Mouse (Mus musculus) ovary, adult 18-20 months (tissue): ENCODE data around the gene Cask.

ENCODE experiments used
- DNase-seq: peaks from one replicate; pipeline ENCODE4 v3.0.0; 2022; ENCODE audit warnings: low spot score, mixed read lengths

Cask gene

GRCm38 (mm10) chrX:13631599-13632283 lies 219.4 kb downstream of the Cask start, which contains the start of gene Gpr34:
TSS of gene Gpr34 (plus strand) at chrX:13632089.
- no peak for DNase-seq

GRCm38 (mm10) chrX:13622654-13623053 lies 228.5 kb downstream of the Cask start:
- DNase-seq: no peak

- DNase-seq: no peak
Observed at GRCm38 (mm10) chrX:13621473-13621872, 229.7 kb downstream of the Cask start.

- DNase-seq: no peak
Observed at GRCm38 (mm10) chrX:13618476-13618875, 232.7 kb downstream of the Cask start.

- DNase-seq: no peak
Observed at GRCm38 (mm10) chrX:13617294-13617693, 233.9 kb downstream of the Cask start.

GRCm38 (mm10) chrX:13616726-13617125 lies 234.4 kb downstream of the Cask start:
- no peak for DNase-seq

GRCm38 (mm10) chrX:13612115-13612514 lies 239.1 kb downstream of the Cask start:
- no peak for DNase-seq

GRCm38 (mm10) chrX:13611114-13611513 lies 240.1 kb downstream of the Cask start:
- no peak for DNase-seq

- DNase-seq: no peak
Observed at GRCm38 (mm10) chrX:13607752-13608151, 243.4 kb downstream of the Cask start.

GRCm38 (mm10) chrX:13606741-13607140 lies 244.4 kb downstream of the Cask start:
- no peak for DNase-seq

GRCm38 (mm10) chrX:13599966-13600365 lies 251.2 kb downstream of the Cask start:
- no peak for DNase-seq

GRCm38 (mm10) chrX:13599373-13599772 lies 251.8 kb downstream of the Cask start:
- DNase-seq: no peak

- DNase-seq: no peak
Observed at GRCm38 (mm10) chrX:13577647-13578046, 273.5 kb downstream of the Cask start.

GRCm38 (mm10) chrX:13576606-13577005 lies 274.6 kb downstream of the Cask start:
- no peak for DNase-seq

- no peak for DNase-seq
Observed at GRCm38 (mm10) chrX:13574872-13575271, 276.3 kb downstream of the Cask start.

GRCm38 (mm10) chrX:13574298-13574697 lies 276.9 kb downstream of the Cask start:
- no peak for DNase-seq

GRCm38 (mm10) chrX:13554504-13554903 lies 296.7 kb downstream of the Cask start:
- DNase-seq: no peak

GRCm38 (mm10) chrX:13552288-13552687 lies 298.9 kb downstream of the Cask start:
- DNase-seq: no peak

GRCm38 (mm10) chrX:13551566-13551965 lies 299.6 kb downstream of the Cask start:
- no peak for DNase-seq

- DNase-seq: no peak
Observed at GRCm38 (mm10) chrX:13549100-13549499, 302.1 kb downstream of the Cask start.

GRCm38 (mm10) chrX:13521288-13521687 lies 329.9 kb downstream of the Cask start:
- no peak for DNase-seq

GRCm38 (mm10) chrX:13520566-13520965 lies 330.6 kb downstream of the Cask start:
- no peak for DNase-seq

- no peak for DNase-seq
Observed at GRCm38 (mm10) chrX:13519408-13519783, 331.8 kb downstream of the Cask start.

GRCm38 (mm10) chrX:13518781-13519407 lies 332.3 kb downstream of the Cask start:
- DNase-seq: no peak
